Comparison of ENCODE assay signal across 8 mouse cellular contexts in genomic region chr9:7184172-7184896, GRCm38 (mm10). TPM values are rescaled to one million over a fixed set of nuclear protein-coding genes. Genes with fewer than 3 reads are reported as not detected.
A peak's percentile ranks its signal among the peaks of the same experiment; 100 is the strongest.
DNase-seq lines count a peak whose midpoint lies in the region; ATAC-seq lines count a peak whose summit lies in the region.

Dync2h1 (minus strand) TSS chr9:7184446.
Dcun1d5 (plus strand) TSS chr9:7184520.

- DNase-seq in adipocyte (ENCODE audit: low spot score): peak; percentile 97
- peak; percentile 95 for DNase-seq in embryo, embryonic 10 days (ENCODE audit: low spot score)
- peak; percentile 94 for DNase-seq in gastrocnemius, postnatal 10 days
- peak; percentile 97 for DNase-seq in induced T-regulatory cell, adult 2 months (ENCODE audit: low read depth)
- peak; percentile 85 to 91 for DNase-seq in left cerebral cortex, adult 9 months (ENCODE audit: low spot score in 2 of 2)
- peak; percentile 93 for DNase-seq in right cerebral cortex, postnatal 14 days
- DNase-seq in urinary bladder, postnatal 36 days (ENCODE audit: low spot score in 2 of 2): peak; percentile 89 to 93

- peak; percentile 95 for ATAC-seq in megakaryocyte progenitor cell, adult 5-6 weeks (replicated peaks; ENCODE audit: poor library complexity)

RNA-seq across cellular contexts. Expression of gene Dync2h1, which starts in this region (rescaled TPM):
- total RNA-seq in gastrocnemius, postnatal 10 days (2021): 1 to 10 TPM; 3.8 to 4.3 TPM
- total RNA-seq in megakaryocyte progenitor cell, adult 5-6 weeks (2015): 4.8 and 5.8 TPM in 2 replicates
- 3.5 and 7.4 TPM in 2 replicates for total RNA-seq in megakaryocyte progenitor cell, adult 5-6 weeks (2017)

RNA-seq across cellular contexts. Expression of gene Dcun1d5, which starts in this region (rescaled TPM):
- total RNA-seq in gastrocnemius, postnatal 10 days (2021): 10 to 100 TPM; 65.4 to 69.4 TPM
- 102 and 118 TPM in 2 replicates for total RNA-seq in megakaryocyte progenitor cell, adult 5-6 weeks (2015)
- 91.2 and 94.3 TPM in 2 replicates for total RNA-seq in megakaryocyte progenitor cell, adult 5-6 weeks (2017)

Comparison
In these comparisons a context has a peak if more than half of its experiments do, and no peak if none do; other contexts are left out.
1. Peak in every context shown above with its lines: DNase-seq and ATAC-seq.